Mouse (Mus musculus): ENCODE measurements around the gene Dusp19. TPM values are rescaled to one million over a fixed set of nuclear protein-coding genes. Genes with fewer than 3 reads are reported as not detected.

The Dusp19 gene
- total RNA-seq, 2 experiments from 2014 or later = 27.5 to 29.0 TPM

DNA sequence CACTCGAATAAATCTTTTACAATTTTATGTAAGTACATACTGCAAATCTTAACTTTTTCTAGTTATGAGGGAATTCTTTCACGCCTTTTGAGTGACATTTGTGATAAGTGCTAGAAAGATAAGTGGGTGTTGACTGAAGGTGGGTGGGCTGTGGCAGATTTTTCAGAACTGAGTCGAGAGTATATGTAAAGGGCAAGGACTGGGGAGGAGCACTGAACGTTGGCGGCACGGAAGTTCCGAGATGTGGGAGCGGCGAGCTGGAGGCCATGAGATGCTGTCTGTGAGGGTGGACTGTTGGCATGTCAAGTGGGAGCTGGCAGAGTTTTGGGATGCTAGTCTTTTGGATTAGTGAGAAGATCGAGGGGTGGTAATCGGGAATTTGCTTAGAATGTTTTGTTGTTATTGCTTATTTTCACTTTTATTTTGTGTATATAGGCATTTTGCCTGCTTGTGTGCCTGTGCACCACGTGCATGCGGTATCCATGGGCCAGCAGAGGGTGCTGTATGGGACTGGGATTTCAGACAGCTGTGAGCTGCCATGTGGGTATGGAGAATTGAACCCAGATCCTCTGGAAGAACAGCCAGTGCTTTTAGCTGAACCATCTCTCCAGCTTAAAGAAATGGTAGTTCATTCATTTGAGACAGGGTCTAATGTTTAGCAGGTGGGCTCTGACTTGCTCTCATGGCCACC lies 15.6 kb downstream of the Dusp19 start:
- peak; percentile 18 to 44 for DNase-seq (ENCODE audit: low spot score in 2 of 2)

DNA sequence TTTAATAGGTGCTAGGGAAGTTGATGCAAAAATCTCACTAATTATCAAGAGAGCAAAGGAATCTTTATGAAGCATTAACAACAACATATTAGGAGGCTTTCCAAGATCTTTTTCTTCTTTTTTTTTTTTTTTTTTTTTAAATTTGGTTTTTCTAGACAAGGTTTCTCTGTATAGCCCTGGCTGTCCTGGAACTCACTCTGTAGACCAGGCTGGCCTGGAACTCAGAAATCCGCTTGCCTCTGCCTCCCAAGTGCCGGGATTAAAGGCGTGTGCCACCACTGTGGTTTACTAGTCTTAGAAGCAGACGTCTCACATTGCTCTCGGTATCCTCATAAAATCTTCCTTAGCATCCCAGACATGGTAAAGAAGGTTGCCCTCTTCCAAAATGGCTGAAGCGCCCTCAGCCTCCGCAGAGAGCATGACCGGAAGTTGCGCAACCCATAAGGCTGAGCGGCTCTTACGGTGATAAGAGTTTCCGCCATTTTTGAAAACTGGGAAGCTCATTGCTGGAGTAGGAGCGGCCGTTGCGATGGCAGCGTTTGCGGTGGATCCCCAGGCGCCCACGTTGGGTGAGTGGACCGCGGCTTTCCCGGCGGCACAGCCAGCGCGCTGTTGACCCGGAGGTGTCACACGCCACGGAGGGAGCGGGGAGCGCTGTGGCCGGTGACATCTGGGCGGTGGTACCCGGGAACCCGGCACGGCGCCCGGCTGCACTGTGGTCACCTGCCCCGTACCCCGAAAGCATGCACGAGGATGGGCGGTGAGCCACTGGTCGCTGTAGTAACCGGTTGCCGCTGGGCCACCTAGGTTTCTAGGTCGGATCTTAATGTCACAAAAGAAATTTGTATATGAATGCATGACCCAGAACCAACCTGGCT lies 21.8 kb downstream of the Dusp19 start:
- peak; percentile 86 to 96 for DNase-seq (ENCODE audit: low spot score in 2 of 2)

DNA sequence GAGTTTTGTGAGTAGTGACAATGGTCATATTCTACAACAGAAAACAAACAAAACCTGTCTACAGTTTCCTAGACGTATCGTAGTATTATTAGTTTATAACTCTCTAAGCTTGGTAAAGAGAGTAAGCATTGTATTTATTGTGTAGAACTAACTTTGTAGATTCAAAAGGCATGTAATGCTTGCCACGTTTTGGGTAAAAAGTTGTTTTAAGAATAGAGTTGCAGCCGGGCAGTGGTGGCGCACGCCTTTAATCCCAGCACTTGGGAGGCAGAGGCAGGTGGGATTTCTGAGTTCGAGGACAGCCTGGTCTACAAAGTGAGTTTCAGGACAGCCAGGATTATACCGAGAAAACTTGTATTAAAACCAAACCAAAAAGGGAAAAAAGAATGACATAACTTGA lies 22.6 kb downstream of the Dusp19 start:
- no peak for DNase-seq (ENCODE audit: low spot score in 2 of 2)

DNA sequence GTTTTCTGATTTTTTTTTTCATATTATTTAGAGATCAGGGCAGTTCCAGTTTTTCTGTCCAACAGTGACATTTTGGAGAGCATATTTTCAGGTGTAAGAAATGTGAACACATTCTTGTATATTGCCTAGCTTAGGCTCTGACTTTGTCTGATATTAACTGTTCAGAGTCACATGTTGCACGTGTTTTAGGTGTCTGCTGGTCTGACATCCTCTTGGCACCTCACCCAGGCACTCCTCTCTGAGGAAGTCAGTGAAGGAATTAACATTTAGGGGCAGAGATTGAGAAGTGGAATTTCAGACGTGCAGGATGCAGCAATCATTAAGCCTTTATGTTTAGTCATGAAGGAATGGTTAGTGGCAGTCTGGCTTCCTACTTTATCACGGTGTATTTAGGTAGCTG lies 23.0 kb downstream of the Dusp19 start:
- no peak for DNase-seq (ENCODE audit: low spot score in 2 of 2)

DNA sequence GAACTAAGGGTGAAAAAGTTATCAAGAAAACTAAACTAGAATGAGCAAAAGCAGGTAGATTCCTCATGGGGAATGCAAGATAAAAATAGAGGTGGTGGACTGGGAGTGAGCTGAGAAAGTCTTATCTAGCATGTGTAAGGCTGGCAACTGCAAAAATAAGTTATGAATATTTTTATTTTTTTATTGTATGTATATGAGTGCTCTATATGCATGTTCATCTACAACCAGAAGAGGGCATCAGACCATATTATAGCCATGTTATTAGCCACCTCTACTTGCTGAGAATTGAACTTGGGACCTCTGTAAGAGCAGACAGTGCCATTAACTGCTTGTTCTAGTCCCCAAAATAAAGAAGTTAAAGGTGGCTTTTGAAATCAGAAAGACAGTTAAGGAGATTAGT lies 44.6 kb downstream of the Dusp19 start:
- DNase-seq (ENCODE audit: low spot score in 2 of 2) = no peak

DNA sequence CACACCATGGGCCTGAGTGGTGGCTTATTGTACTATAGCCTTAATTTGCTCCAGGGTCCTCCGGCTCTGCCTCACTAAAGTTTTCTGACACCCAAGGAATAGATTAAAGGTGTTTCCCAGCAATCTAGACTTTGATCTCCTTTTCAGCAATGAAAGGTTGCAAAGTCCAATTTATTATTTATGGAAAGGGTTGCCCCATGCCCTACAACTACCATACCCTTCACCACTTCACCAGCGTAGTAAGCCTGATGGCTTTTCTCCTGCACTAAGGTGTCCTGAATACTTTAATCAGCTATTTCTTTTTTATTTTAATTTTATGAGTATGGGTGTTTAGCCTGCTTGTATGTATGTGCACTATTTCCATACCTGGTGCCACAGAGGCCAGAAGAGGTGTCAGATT lies 45.8 kb downstream of the Dusp19 start:
- DNase-seq (ENCODE audit: low spot score in 2 of 2) = no peak

DNA sequence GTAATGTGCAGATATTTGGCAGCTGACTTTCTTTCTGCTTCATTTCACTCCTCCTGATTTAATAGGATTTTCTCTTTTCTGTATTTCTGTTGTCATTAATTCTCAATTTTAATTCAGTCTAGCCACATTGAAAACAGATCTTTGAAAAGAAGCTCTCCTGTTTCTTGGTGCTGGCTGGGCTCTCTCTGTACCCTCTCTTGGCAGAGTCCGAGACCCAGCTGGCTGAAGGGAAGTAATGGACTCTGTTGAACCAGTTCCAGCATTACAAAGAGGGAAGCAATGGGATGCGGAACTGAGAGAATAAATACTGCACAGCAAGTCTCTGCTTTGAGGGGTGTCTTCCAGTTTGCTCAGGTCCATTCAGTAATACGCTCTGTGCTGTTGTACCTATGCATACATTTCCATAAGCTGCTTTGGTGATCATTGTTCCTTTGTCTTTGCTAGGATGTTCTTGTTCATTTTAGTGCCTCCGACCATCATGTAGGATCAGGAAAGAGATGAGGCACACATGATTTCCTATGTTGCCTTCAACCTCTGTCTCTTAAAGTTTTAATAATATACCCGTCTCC lies 50.6 kb downstream of the Dusp19 start:
- peak in 1 of 2 experiments; percentile 30 for DNase-seq (ENCODE audit: low spot score in 2 of 2)

DNA sequence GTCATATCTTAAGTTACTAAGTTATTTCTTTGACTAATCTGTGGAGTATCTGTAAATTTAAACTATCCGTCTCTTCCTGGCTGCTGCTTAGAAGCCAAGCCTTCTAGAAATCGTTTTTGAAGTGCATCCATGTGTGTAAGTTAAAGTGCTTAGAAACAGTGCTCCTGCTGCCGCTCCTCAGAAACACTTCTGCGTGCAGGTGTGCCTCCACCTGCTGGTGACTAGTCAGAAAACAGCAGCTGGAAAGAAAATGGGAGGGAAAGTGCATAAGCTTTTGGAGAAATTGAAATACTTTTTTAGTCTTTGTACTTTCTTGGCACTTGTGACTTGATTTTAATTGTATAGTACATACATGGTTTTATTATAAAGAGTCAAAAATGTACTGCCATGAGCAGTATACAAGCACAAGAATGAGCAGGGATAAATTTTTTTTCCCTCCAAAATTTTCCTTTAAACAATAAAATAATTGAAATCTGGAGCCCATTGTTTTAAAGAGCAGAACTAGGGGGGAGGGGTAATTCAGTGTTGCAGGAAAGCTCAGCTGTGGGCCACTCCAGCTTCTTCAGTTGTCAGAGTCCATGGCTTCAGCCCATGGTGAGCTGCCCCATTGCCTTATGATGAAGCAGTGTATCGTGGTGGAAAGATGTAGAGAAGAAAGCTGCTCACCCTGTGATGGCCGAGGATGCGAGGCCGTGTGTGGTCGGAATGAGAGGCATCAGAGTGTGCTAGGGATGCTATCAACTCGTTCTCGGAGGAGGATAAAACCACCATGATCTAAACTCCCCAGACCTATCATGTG lies 53.2 kb downstream of the Dusp19 start:
- no peak for DNase-seq (ENCODE audit: low spot score in 2 of 2)

DNA sequence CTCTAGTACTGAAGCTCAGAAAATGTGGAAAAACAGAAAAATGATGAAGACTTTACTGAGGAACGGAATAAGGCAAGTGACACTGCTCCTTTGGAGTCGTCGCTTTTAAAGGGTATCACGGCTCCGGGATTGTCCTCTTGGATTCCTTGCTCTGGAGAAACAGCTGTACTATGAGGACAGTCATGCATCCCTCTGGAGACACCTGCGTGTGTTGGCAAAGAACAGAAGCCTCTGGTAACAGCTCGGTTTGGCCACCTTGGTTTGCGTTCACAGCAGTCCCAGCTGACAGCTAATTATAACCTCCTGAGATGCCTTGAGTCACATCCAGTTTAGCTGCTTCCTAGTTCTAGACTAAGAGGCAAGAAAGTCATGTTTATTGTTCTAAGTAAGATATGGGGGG lies 62.0 kb downstream of the Dusp19 start:
- DNase-seq (ENCODE audit: low spot score in 2 of 2) = no peak

Small RNAs within 50 kb of the gene (microRNA-seq; reads per million reads assigned to microRNA genes)
- 0 reads per million in 2 experiments for gene Mir684-1

Other genes starting within 250 kb of the Dusp19 start
- 10 to 100 TPM; 30.0 to 32.9 TPM for gene Frzb, start 169.4 kb upstream of the Dusp19 start, total RNA-seq (2021)
- gene Nckap1, start 35.7 kb upstream of the Dusp19 start, total RNA-seq (2021) = 100 to 1,000 TPM; 508 to 535 TPM
- gene Nup35, start 191 bp downstream of the Dusp19 start, total RNA-seq (2021) = 10 to 100 TPM; 16.1 to 18.2 TPM

All from layer of hippocampus, adult 18-20 months (tissue).